Mouse (Mus musculus): ENCODE data around the gene Tas2r109.
"Not testable (repeated sequence)": the region's sequence is repeated elsewhere in the genome, so short reads cannot be mapped to it uniquely, and the experiment has no call there.

- not testable (repeated sequence) for TF ChIP-seq CTCF, POLR2A (IDR thresholded peaks at IDR 0.05; ENCODE audit: insufficient read depth, low read depth, low read length)
Observed at GRCm38 (mm10) chr6:132941376-132941775, 39.4 kb downstream of the Tas2r109 start.

Measured in olfactory bulb, adult 2 months (tissue).